10 mouse cellular contexts compared by ENCODE assay signal in the genomic region with DNA sequence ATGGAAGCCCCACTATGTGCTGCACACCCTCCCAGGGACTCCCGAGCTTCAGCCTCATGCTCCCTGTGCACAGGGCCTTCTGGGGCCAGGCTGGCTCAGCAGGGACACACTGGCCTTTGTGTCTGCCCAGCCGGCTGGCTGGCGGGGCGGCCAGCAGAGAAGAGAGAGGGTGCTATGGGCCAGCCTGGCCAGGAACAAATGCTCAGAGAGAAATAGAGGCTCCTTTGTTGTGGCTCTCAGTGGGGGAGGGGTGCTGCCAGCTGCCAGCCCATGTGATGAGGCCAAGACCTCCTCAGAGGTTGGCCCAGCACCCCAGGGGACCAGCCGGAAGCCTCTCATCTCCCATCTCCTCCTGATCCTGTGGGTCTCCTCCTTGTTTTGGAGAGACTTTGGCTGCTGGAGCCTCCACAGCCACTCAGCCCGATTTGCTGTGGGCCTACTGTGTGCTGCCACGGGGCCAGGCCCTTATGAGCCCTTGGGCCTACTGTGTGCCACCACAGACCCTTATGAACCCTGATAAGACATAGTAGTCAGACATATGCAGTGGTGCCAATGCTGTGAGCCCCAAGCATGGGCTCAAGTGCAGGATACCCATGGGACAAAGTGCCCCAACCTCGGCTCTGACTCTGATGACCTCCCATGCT. TPM values are rescaled to one million over a fixed set of nuclear protein-coding genes. Genes with fewer than 3 reads are reported as not detected.
DNase-seq lines count a peak whose midpoint lies in the region; ATAC-seq and TF ChIP-seq lines count a peak whose summit lies in the region.
"Had no signal": no experiment of that assay in that cellular context is flagged by ENCODE, and none has a peak within 500 bp of the region (broad histone marks: within the 10 kb centered on the region; RNA-seq: fewer than 3 reads in every experiment).

No protein-coding gene starts in this region.

- no peaks in the 10 kb centered on the region for H3K36me3 ChIP-seq in forebrain, embryonic 13.5 days (ENCODE audit: poor library complexity, severe bottlenecking)
- H3K36me3 ChIP-seq in forebrain, embryonic 15.5 days: no peaks in the 10 kb centered on the region
- H3K36me3 ChIP-seq in embryonic facial prominence, embryonic 10.5 days (replicated peaks): peaks cover 10% of the 10 kb centered on the region
- H3K36me3 ChIP-seq in midbrain, postnatal 0 days (ENCODE audit: insufficient read depth, low read length): no peaks in the 10 kb centered on the region

- DNase-seq in embryonic facial prominence, embryonic 10.5 days (ENCODE audit: low spot score): no peak
- peak; percentile 51 to 69 for DNase-seq in layer of hippocampus, adult 2 months (ENCODE audit: low spot score in 2 of 2)
- DNase-seq in midbrain, postnatal 0 days (ENCODE audit: low spot score): peak; percentile 59
- DNase-seq in lung, postnatal 25 days (ENCODE audit: low spot score): no peak
- no peak for DNase-seq in thymus, postnatal 14 days
- DNase-seq in yolk sac, embryonic 10.5 days (ENCODE audit: low spot score): no peak
- DNase-seq: heart, postnatal 36 days had no signal

- no peak overlapping the region for H3K4me3 ChIP-seq in forebrain, embryonic 13.5 days
- H3K4me3 ChIP-seq in forebrain, embryonic 15.5 days: no peak overlapping the region
- no peak overlapping the region for H3K4me3 ChIP-seq in embryonic facial prominence, embryonic 10.5 days
- H3K4me3 ChIP-seq in layer of hippocampus, adult 2 months: no peak overlapping the region
- no peak overlapping the region for H3K4me3 ChIP-seq in midbrain, postnatal 0 days (ENCODE audit: low read depth, low read length)

- TF ChIP-seq CTCF in layer of hippocampus, adult 2 months (conservative IDR thresholded peaks at IDR 0.05): no peak
- no peak for TF ChIP-seq CTCF in midbrain, postnatal 0 days (IDR thresholded peaks at IDR 0.05)

- peaks cover 85% of the 10 kb centered on the region for H3K4me1 ChIP-seq in forebrain, embryonic 13.5 days
- peaks cover 75% of the 10 kb centered on the region for H3K4me1 ChIP-seq in forebrain, embryonic 15.5 days
- H3K4me1 ChIP-seq in embryonic facial prominence, embryonic 10.5 days: peaks cover 84% of the 10 kb centered on the region
- peaks cover 20% of the 10 kb centered on the region for H3K4me1 ChIP-seq in midbrain, postnatal 0 days (ENCODE audit: insufficient read depth, low read length)

- H3K9ac ChIP-seq in forebrain, embryonic 13.5 days: no peak overlapping the region
- no peak overlapping the region for H3K9ac ChIP-seq in forebrain, embryonic 15.5 days (replicated peaks)
- no peak overlapping the region for H3K9ac ChIP-seq in midbrain, postnatal 0 days (replicated peaks; ENCODE audit: low read length, poor library complexity, severe bottlenecking)
- H3K9ac ChIP-seq: liver, embryonic 14.5 days had no signal

- no peaks in the 10 kb centered on the region for H3K9me3 ChIP-seq in forebrain, embryonic 13.5 days (replicated peaks)
- no peaks in the 10 kb centered on the region for H3K9me3 ChIP-seq in forebrain, embryonic 15.5 days
- no peaks in the 10 kb centered on the region for H3K9me3 ChIP-seq in embryonic facial prominence, embryonic 10.5 days
- H3K9me3 ChIP-seq in midbrain, postnatal 0 days (ENCODE audit: low read length): no peaks in the 10 kb centered on the region

- peaks cover 61% of the 10 kb centered on the region for H3K27me3 ChIP-seq in forebrain, embryonic 13.5 days
- peaks cover 37% of the 10 kb centered on the region for H3K27me3 ChIP-seq in forebrain, embryonic 15.5 days
- H3K27me3 ChIP-seq in embryonic facial prominence, embryonic 10.5 days (replicated peaks; ENCODE audit: low read depth, poor library complexity, severe bottlenecking): peaks cover 10% of the 10 kb centered on the region
- no peaks in the 10 kb centered on the region for H3K27me3 ChIP-seq in midbrain, postnatal 0 days (ENCODE audit: insufficient read depth, low read length)

- ATAC-seq in forebrain, embryonic 13.5 days: no peak
- ATAC-seq in forebrain, embryonic 15.5 days (replicated peaks): no peak
- peak; percentile 36; the same call in 1 of the 2 replicates for ATAC-seq in midbrain, postnatal 0 days (ENCODE audit: low FRiP score)

- no peak overlapping the region for H3K4me2 ChIP-seq in forebrain, embryonic 13.5 days
- no peak overlapping the region for H3K4me2 ChIP-seq in forebrain, embryonic 15.5 days (replicated peaks)
- H3K4me2 ChIP-seq in midbrain, postnatal 0 days (ENCODE audit: low read depth, low read length, poor library complexity, severe bottlenecking): no peak overlapping the region

- 55% methylated on average over 8 of the region's 8 CpGs for WGBS in forebrain, embryonic 13.5 days
- WGBS in forebrain, embryonic 15.5 days: 50% methylated on average over 8 of the region's 8 CpGs
- WGBS in embryonic facial prominence, embryonic 10.5 days: 53% methylated on average over 8 of the region's 8 CpGs
- WGBS in midbrain, postnatal 0 days: 62% methylated on average over 8 of the region's 8 CpGs

- 0 out of 2 replicates have a peak overlapping the region, but pooled peaks have one; percentile 31 for H3K27ac ChIP-seq in forebrain, embryonic 13.5 days
- H3K27ac ChIP-seq in forebrain, embryonic 15.5 days (replicated peaks): no peak overlapping the region
- H3K27ac ChIP-seq in embryonic facial prominence, embryonic 10.5 days (replicated peaks): peak overlapping the region; percentile 75
- H3K27ac ChIP-seq in layer of hippocampus, adult 2 months: peak overlapping the region; percentile 68
- H3K27ac ChIP-seq in midbrain, postnatal 0 days (ENCODE audit: low read depth, low read length): 0 out of 2 replicates have a peak overlapping the region, but pooled peaks have one; percentile 2
- H3K27ac ChIP-seq: liver, embryonic 14.5 days had no signal

RNA-seq across cellular contexts. Expression of gene Fam222a, which starts 12.0 kb away (rescaled TPM):
- polyA plus RNA-seq in forebrain, embryonic 13.5 days (2015; fragmentation: Nextera tagmentation; extraction: Ambion mirVana): 4.8 and 4.9 TPM in 2 replicates
- 5.2 and 5.6 TPM in 2 replicates for polyA plus RNA-seq in forebrain, embryonic 15.5 days (2015; fragmentation: Nextera tagmentation; extraction: Ambion mirVana)
- 2.3 and 3.8 TPM in 2 replicates for polyA plus RNA-seq in embryonic facial prominence, embryonic 10.5 days (2016; fragmentation: Nextera tagmentation; extraction: Ambion mirVana)
- 1 to 10 TPM; 3.5 to 4.1 TPM for total RNA-seq in layer of hippocampus, adult 2 months (2021)
- total RNA-seq in midbrain, postnatal 0 days (2014; rRNA removed): 5.6 and 10.4 TPM in 2 replicates
- polyA plus RNA-seq in midbrain, postnatal 0 days (2015; fragmentation: Nextera tagmentation; extraction: Ambion mirVana): 3.5 and 4.2 TPM in 2 replicates

Comparison
In these comparisons a context has a peak if more than half of its experiments do, and no peak if none do; other contexts are left out.
1. DNase-seq: peak in layer of hippocampus, adult 2 months (2 of 2) and midbrain, postnatal 0 days (single experiment); none in embryonic facial prominence, embryonic 10.5 days (single experiment), lung, postnatal 25 days (single experiment), thymus, postnatal 14 days (single experiment) and yolk sac, embryonic 10.5 days (single experiment).